Mouse (Mus musculus): ENCODE results near the gene Cdc42. TPM values are rescaled to one million over a fixed set of nuclear protein-coding genes. Genes with fewer than 3 reads are reported as not detected.
A peak's percentile ranks its signal among the peaks of the same experiment; 100 is the strongest.

The Cdc42 gene
- polyA plus RNA-seq, 1 experiment from 2014 or later = 620 TPM

DNA sequence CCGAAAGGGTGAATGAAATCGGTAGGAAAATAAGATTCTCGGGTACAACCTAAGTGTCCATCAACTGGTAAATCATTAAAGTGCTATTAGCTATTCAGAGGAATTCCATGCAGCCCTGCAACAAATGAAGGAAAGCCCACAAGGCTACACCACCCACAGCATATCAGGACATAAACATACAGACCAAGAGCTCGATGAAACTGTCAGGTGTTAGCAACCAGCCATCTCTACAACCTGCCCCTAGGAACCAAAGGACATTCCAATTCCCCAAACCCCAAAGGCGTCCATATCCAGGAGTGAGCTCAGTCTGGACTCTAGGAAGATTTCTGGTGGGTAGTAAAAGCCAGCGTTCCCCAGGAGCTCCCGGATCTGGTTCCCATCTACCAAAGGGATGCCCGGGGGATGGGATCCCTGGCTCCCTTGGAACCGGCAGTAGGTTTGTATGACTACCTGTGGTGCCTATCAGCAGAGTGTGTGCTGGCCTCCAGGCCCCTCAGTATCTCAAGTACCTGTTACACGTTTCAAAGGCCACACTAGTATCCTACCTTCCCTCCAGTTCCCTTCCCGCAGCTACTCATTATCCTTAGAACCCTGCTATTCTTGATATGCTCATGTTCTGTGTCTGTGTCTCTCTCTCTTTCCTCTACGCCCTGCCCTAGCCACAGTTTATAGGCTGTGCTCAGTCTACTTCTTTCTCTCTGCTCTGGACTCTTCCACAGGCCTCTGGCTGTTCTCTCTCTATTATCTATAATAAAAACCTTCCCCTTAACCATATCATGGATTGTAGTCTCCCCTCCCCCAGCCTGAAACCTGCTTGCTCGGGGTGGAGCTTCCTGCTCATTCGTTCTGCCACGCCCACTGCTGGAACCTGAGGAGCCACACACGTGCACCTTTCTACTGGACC, 23.4 kb upstream of the Cdc42 start:
- Histone ChIP-seq H3K4me3 (no peak overlapping the region), H3K4me2 (replicated peaks) (no peak overlapping the region), H3K9ac (replicated peaks) (no peak overlapping the region), H3K36me3 (no peaks in the 10 kb centered on the region), H3K27ac (replicated peaks) (no peak overlapping the region), H3K4me1 (no peaks in the 10 kb centered on the region), H3K9me3 (no peaks in the 10 kb centered on the region), H3K27me3 (no peaks in the 10 kb centered on the region)
- no peak for ATAC-seq (ENCODE audit: low FRiP score, low read depth)
- WGBS = 35% methylated on average over 15 of the region's 16 CpGs

DNA sequence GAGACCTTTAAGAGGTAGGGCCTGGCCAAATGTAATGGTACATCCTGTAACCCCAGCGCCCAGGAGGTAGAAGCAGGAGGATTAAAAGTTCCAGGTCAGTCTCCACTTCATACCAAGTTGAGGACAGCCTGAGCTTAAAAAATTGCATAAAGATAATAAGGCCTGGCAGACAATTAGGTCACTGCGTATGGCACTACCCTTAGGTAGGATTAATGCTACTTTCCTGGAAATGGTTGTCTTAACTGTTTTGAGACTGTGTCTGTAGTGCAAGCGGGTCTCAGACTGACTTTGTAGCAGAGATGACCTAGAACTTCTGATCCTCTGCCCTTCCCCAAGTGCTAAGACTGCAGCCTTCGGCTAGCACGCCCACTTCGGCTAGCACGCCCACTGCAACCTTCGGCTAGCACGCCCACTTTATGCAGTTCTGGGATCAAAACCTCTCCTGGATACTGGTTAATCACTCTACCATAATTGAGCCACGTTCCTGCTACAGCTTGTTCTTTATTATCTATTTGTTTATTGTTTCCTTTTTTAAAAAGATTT, 22.3 kb upstream of the Cdc42 start:
- Histone ChIP-seq H3K9me3 (no peaks in the 10 kb centered on the region), H3K4me3 (no peak overlapping the region), H3K9ac (replicated peaks) (no peak overlapping the region), H3K27me3 (no peaks in the 10 kb centered on the region), H3K27ac (replicated peaks) (no peak overlapping the region), H3K36me3 (no peaks in the 10 kb centered on the region), H3K4me2 (replicated peaks) (no peak overlapping the region), H3K4me1 (no peaks in the 10 kb centered on the region)
- no peak for ATAC-seq (ENCODE audit: low FRiP score, low read depth)
- WGBS = 87% methylated on average over 10 of the region's 10 CpGs

DNA sequence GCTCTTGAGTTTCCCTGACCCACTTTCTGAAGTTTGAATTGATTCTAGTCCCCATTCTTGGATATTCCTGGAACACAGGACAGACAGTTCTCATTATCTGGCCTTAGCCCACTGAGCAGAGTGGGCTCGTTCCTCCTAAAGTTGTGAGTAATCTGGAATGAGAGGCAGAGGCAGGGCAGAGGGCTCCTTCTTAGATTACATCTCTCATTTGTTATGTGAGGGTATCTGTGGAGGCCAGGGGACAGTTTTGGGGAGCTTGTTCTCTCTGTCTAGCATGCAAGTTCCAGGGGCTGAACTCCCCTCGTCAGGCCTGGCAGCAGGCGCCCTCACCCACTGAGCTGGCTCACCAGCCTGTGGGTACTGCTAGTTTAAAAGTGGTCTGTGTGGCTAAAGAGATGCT, 21.6 kb upstream of the Cdc42 start:
- no peak for ATAC-seq (ENCODE audit: low FRiP score, low read depth)
- no peaks in the 10 kb centered on the region for H3K27me3 ChIP-seq
- no peaks in the 10 kb centered on the region for H3K36me3 ChIP-seq
- H3K27ac ChIP-seq (replicated peaks) = no peak overlapping the region
- H3K9ac ChIP-seq (replicated peaks) = no peak overlapping the region; the same call in 1 of the 2 replicates
- H3K4me2 ChIP-seq (replicated peaks) = no peak overlapping the region
- WGBS = 83% methylated on average over 3 of the region's 3 CpGs
- no peaks in the 10 kb centered on the region for H3K4me1 ChIP-seq
- no peaks in the 10 kb centered on the region for H3K9me3 ChIP-seq
- no peak overlapping the region for H3K4me3 ChIP-seq

- Histone ChIP-seq H3K9ac (replicated peaks) (no peak overlapping the region), H3K4me3 (no peak overlapping the region), H3K27me3 (no peaks in the 10 kb centered on the region), H3K4me1 (no peaks in the 10 kb centered on the region), H3K27ac (replicated peaks) (no peak overlapping the region), H3K4me2 (replicated peaks) (no peak overlapping the region), H3K9me3 (no peaks in the 10 kb centered on the region), H3K36me3 (no peaks in the 10 kb centered on the region)
- WGBS = 82% methylated on average over 4 of the region's 4 CpGs
- no peak for ATAC-seq (ENCODE audit: low FRiP score, low read depth)
Observed at GRCm38 (mm10) chr4:137377526-137378304, 20.2 kb upstream of the Cdc42 start.

- Histone ChIP-seq H3K4me2 (replicated peaks) (no peak overlapping the region), H3K36me3 (no peaks in the 10 kb centered on the region), H3K9me3 (no peaks in the 10 kb centered on the region), H3K9ac (replicated peaks) (no peak overlapping the region), H3K27ac (replicated peaks) (no peak overlapping the region), H3K4me1 (no peaks in the 10 kb centered on the region), H3K4me3 (no peak overlapping the region), H3K27me3 (peaks cover under 1% of the 10 kb centered on the region; the same call in 1 of the 2 replicates)
- WGBS = 85% methylated on average over 2 of the region's 2 CpGs
- no peak for ATAC-seq (ENCODE audit: low FRiP score, low read depth)
Observed at GRCm38 (mm10) chr4:137376778-137377177, 19.3 kb upstream of the Cdc42 start.

DNA sequence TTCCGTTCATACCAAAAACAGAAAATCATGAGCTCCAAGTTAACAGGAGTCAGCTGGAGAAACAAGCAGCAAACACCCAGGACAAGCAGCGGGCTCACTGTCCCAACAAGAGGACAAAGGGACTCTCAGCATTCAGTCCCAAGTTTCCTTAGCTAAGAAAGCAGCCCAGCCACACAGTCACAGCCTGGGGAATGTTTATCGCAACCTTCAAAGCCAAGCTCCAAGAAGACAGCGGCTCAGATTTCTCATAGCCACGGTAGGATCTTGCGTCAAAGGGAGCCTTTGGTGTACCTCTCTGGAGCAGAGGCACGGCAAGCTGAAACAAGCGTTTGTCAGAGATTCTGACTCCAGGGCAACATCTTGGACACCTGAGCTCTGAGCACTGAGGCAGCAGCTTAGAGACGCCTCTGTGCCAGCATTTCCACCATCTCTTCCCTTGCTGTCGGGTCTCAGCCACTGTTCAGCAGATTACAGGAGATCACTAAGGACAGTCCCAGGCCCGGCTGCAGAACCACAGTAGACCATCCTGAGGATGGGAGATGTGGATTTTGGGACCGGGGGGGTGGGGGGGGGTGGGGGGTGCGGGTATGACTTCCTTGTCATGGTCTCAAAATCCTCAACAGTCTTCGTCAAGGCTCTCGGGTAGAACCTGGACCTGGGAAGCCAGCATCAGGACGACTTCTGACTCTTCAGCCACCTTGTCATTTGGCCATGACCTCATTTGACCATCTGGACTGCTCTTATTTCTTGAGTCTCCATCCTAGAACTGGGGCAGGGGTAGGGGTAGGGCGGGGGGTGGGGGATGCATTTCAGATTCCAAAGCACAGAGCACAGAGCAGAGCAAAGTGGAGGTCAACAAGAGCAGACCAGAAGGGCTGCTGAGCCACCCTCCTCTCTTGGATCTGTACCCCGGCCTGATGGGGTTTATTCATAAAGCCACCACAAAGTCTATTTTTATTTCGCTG, 18.1 kb upstream of the Cdc42 start:
- H3K9ac ChIP-seq (replicated peaks) = no peak overlapping the region
- H3K4me3 ChIP-seq = no peak overlapping the region
- 61% methylated on average over 19 of the region's 19 CpGs for WGBS
- H3K27ac ChIP-seq (replicated peaks) = 0 out of 2 replicates have a peak overlapping the region, but pooled peaks have one; percentile 11
- H3K9me3 ChIP-seq = no peaks in the 10 kb centered on the region
- 0 out of 2 replicates have a peak, but pooled peaks cover under 1% of the 10 kb centered on the region for H3K4me1 ChIP-seq
- no peaks in the 10 kb centered on the region for H3K36me3 ChIP-seq
- no peak for ATAC-seq (ENCODE audit: low FRiP score, low read depth)
- H3K27me3 ChIP-seq = peaks cover 4% of the 10 kb centered on the region; the same call in 1 of the 2 replicates
- no peak overlapping the region for H3K4me2 ChIP-seq (replicated peaks)

GRCm38 (mm10) chr4:137373711-137374110, 16.2 kb upstream of the Cdc42 start:
- H3K27me3 ChIP-seq = peaks cover 4% of the 10 kb centered on the region; the same call in 1 of the 2 replicates
- H3K9me3 ChIP-seq = no peaks in the 10 kb centered on the region
- WGBS = 53% methylated on average over 6 of the region's 6 CpGs
- H3K4me1 ChIP-seq = peaks cover 8% of the 10 kb centered on the region; the same call in 1 of the 2 replicates
- no peak overlapping the region for H3K4me2 ChIP-seq (replicated peaks)
- no peaks in the 10 kb centered on the region for H3K36me3 ChIP-seq
- H3K4me3 ChIP-seq = no peak overlapping the region
- H3K9ac ChIP-seq (replicated peaks) = no peak overlapping the region
- no peak overlapping the region for H3K27ac ChIP-seq (replicated peaks)
- ATAC-seq (ENCODE audit: low FRiP score, low read depth) = no peak

- 90% methylated on average over 16 of the region's 16 CpGs for WGBS
- ATAC-seq (ENCODE audit: low FRiP score, low read depth) = no peak
- Histone ChIP-seq H3K9ac (replicated peaks) (no peak overlapping the region; the same call in 1 of the 2 replicates), H3K36me3 (no peaks in the 10 kb centered on the region), H3K27ac (replicated peaks) (no peak overlapping the region), H3K27me3 (peaks cover 15% of the 10 kb centered on the region), H3K9me3 (no peaks in the 10 kb centered on the region), H3K4me3 (no peak overlapping the region), H3K4me2 (replicated peaks) (no peak overlapping the region), H3K4me1 (peaks cover 13% of the 10 kb centered on the region)
Observed at GRCm38 (mm10) chr4:137371596-137372523, 14.3 kb upstream of the Cdc42 start.

DNA sequence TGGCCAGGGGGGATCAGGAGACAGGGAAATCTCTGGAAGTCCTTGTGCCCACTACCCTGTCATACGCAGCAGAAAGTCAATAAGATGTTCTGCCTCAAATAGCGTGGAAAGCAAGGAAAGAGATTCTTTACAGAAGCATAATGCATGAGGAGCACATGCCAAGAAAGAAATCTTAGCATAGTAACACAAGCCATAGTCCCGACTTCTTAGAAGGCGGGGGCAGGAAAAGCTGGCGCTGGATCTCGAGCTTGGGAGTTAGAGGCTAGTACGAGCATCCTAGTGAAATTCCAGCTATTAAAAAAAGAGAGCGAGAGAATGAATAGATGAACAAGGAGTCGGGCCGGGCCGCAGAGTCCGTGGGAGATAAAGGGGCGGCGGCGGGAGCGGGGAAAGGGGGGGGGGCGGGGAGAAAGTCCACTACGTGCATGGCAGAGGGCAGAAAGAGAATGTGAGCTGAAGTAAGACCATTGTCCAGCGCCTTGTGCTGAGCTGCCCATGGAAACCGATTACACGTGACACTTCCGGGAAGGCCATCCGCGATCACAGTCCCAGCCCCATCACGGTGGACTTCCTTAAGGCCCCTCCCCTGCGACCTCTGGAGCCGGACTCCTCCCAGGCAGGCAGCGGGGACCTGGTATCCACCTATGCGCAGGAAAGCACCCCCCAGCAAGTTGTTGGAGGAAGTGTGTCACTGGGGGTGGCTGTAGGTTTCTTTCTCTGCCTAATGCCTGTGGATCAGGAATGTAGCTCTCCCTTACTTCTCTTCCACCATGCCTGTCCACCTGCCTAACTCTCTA, 12.6 kb upstream of the Cdc42 start:
- Histone ChIP-seq H3K9ac (replicated peaks) (peak overlapping the region; percentile 57), H3K9me3 (no peaks in the 10 kb centered on the region), H3K4me3 (peak overlapping the region; percentile 33), H3K4me2 (replicated peaks) (peak overlapping the region; percentile 56), H3K4me1 (peaks cover 13% of the 10 kb centered on the region), H3K36me3 (no peaks in the 10 kb centered on the region), H3K27me3 (peaks cover 15% of the 10 kb centered on the region), H3K27ac (replicated peaks) (no peak overlapping the region)
- WGBS = 9% methylated on average over 28 of the region's 29 CpGs
- ATAC-seq (ENCODE audit: low FRiP score, low read depth) = no peak

GRCm38 (mm10) chr4:137368198-137368597, 10.7 kb upstream of the Cdc42 start:
- Histone ChIP-seq H3K36me3 (no peaks in the 10 kb centered on the region), H3K4me1 (peaks cover 13% of the 10 kb centered on the region), H3K27me3 (peaks cover 15% of the 10 kb centered on the region), H3K9me3 (no peaks in the 10 kb centered on the region), H3K4me2 (replicated peaks) (no peak overlapping the region), H3K9ac (replicated peaks) (no peak overlapping the region), H3K4me3 (no peak overlapping the region), H3K27ac (replicated peaks) (no peak overlapping the region)
- 28% methylated on average over 1 of the region's 1 CpGs for WGBS
- ATAC-seq (ENCODE audit: low FRiP score, low read depth) = no peak
